Mouse (Mus musculus) myocyte (in vitro differentiated cells): Measurements from ENCODE around the gene Zscan2.

Experiments used
- CEBPB ChIP-seq: IDR thresholded peaks from 2 replicates; pipeline ENCODE4 v1.6.1; 2011; ENCODE audit warnings: mild to moderate bottlenecking, moderate library complexity; ENCODE audit not compliant: poor library complexity, insufficient read depth, severe bottlenecking
- E2F4 ChIP-seq: IDR thresholded peaks from one replicate; pipeline ENCODE4 v1.6.1; 2011; ENCODE audit warnings: mild to moderate bottlenecking, control low read depth, moderate library complexity; ENCODE audit not compliant: insufficient read depth
- MAX ChIP-seq: IDR thresholded peaks from one replicate; pipeline ENCODE4 v1.6.1; 2011; ENCODE audit warnings: low read depth, mild to moderate bottlenecking, control low read depth
- POLR2A ChIP-seq: IDR thresholded peaks from one replicate; pipeline ENCODE4 v1.6.1; 2011; ENCODE audit warnings: low read depth, mild to moderate bottlenecking, control low read depth, moderate library complexity; ENCODE audit not compliant: insufficient read length
- TCF12 ChIP-seq: IDR thresholded peaks from one replicate; pipeline ENCODE4 v1.6.1; 2011; ENCODE audit warnings: mild to moderate bottlenecking, control low read depth; ENCODE audit not compliant: poor library complexity, insufficient read depth, severe bottlenecking

- no peak for TF ChIP-seq TCF12
- TF ChIP-seq CEBPB = no peak
- no peak for TF ChIP-seq E2F4
- TF ChIP-seq MAX = no peak
- no peak for TF ChIP-seq POLR2A
Measured at GRCm38 (mm10) chr7:80840937-80841336, 19.8 kb upstream of the Zscan2 start.
